Mouse (Mus musculus) kidney, embryonic 14.5 days (tissue): Measurements from ENCODE around the gene Mta1. TPM values are rescaled to one million over a fixed set of nuclear protein-coding genes. Genes with fewer than 3 reads are reported as not detected.

Experiments used
- ATAC-seq: fragments of 200-750 bp; cut with Nextera tagmentation; 2 replicates; pipeline ENCODE4 v1.8.0; 2017; ENCODE audit warnings: moderate number of reproducible peaks, mild to moderate bottlenecking, moderate TSS enrichment, moderate library complexity; ENCODE audit not compliant: low FRiP score, low TSS enrichment
- H3K27ac ChIP-seq: fragments of 300-500 bp; sonication (generic); 2 replicates; pipeline ENCODE4 v1.5.1; 2014; ENCODE audit warnings: low read depth, mild to moderate bottlenecking, low read length, moderate library complexity, mixed read lengths
- H3K27me3 ChIP-seq: fragments of 300-500 bp; sonication (generic); 2 replicates; pipeline ENCODE4 v1.6.1; 2014; ENCODE audit warnings: mild to moderate bottlenecking, low read length; ENCODE audit not compliant: control insufficient read depth, insufficient read depth
- H3K36me3 ChIP-seq: fragments of 300-500 bp; sonication (generic); 2 replicates; pipeline ENCODE4 v1.6.1; 2014; ENCODE audit warnings: low read length, mixed read lengths; ENCODE audit not compliant: control insufficient read depth, insufficient read depth
- H3K4me1 ChIP-seq: fragments of 300-500 bp; sonication (generic); 2 replicates; pipeline ENCODE4 v1.6.1; 2014; ENCODE audit warnings: low read length, mixed read lengths; ENCODE audit not compliant: control insufficient read depth, insufficient read depth
- H3K4me2 ChIP-seq: fragments of 300-500 bp; sonication (generic); replicated peaks from 2 replicates; pipeline ENCODE4 v1.6.1; 2014; ENCODE audit warnings: low read depth, mild to moderate bottlenecking, low read length
- H3K4me3 ChIP-seq: fragments of 300-500 bp; sonication (generic); 2 replicates; pipeline ENCODE4 v1.5.1; 2014; ENCODE audit warnings: mild to moderate bottlenecking, low read length
- H3K9ac ChIP-seq: fragments of 300-500 bp; sonication (generic); 2 replicates; pipeline ENCODE4 v1.6.1; 2014; ENCODE audit warnings: low read depth, mild to moderate bottlenecking, low read length, moderate library complexity
- H3K9me3 ChIP-seq: fragments of 300-500 bp; sonication (generic); 2 replicates; pipeline ENCODE4 v1.6.1; 2016; ENCODE audit warnings: low read length; ENCODE audit not compliant: control insufficient read depth
- WGBS: fragments of 180-500 bp; shearing (Covaris S2); extraction: QIAGEN DNeasy Blood & Tissue Kit; methylation state at CpG from one replicate; pipeline ENCODE4 v1.1.7; 2014; 5-methylcytosine and 5-hydroxymethylcytosine counted together
- polyA plus RNA-seq: library from polyadenylated mRNA; unstranded; fragments of >200 nt; fragmentation: Nextera tagmentation; extraction: Ambion mirVana; gene quantifications from 2 replicates; pipeline ENCODE4 v1.2.1, GENCODE M21; 2014

Mta1 gene
- polyA plus RNA-seq, 1 experiment from 2014 or later: 26.2 TPM

GRCm38 (mm10) chr12:113142021-113142975 lies 44.2 kb downstream of the Mta1 start:
- H3K4me2 ChIP-seq: peak overlapping the region; percentile 65
- H3K36me3 ChIP-seq: peaks cover 15% of the 10 kb centered on the region
- peak overlapping the region; percentile 65; the same call in 1 of the 2 replicates for H3K27ac ChIP-seq
- H3K4me1 ChIP-seq: peaks cover 34% of the 10 kb centered on the region
- H3K4me3 ChIP-seq: peak overlapping the region; percentile 54
- no peaks in the 10 kb centered on the region for H3K9me3 ChIP-seq
- ATAC-seq: peak; percentile 17
- H3K27me3 ChIP-seq: 0 out of 2 replicates have a peak, but pooled peaks cover 7% of the 10 kb centered on the region
- H3K9ac ChIP-seq: peak overlapping the region; percentile 45
- 16% methylated on average over 15 of the region's 15 CpGs for WGBS

GRCm38 (mm10) chr12:113143164-113143563 lies 45.1 kb downstream of the Mta1 start:
- H3K4me2 ChIP-seq: peak overlapping the region; percentile 65
- H3K27me3 ChIP-seq: 0 out of 2 replicates have a peak, but pooled peaks cover 7% of the 10 kb centered on the region
- ATAC-seq: no peak
- 48% methylated on average over 7 of the region's 7 CpGs for WGBS
- H3K9ac ChIP-seq: peak overlapping the region; percentile 44
- H3K9me3 ChIP-seq: no peaks in the 10 kb centered on the region
- peaks cover 34% of the 10 kb centered on the region for H3K4me1 ChIP-seq
- peaks cover 7% of the 10 kb centered on the region; the same call in 1 of the 2 replicates for H3K36me3 ChIP-seq
- H3K4me3 ChIP-seq: peak overlapping the region; percentile 22
- peak overlapping the region; percentile 65; the same call in 1 of the 2 replicates for H3K27ac ChIP-seq

- no peak overlapping the region for H3K4me3 ChIP-seq
- 0 out of 2 replicates have a peak, but pooled peaks cover 7% of the 10 kb centered on the region for H3K27me3 ChIP-seq
- no peaks in the 10 kb centered on the region; the same call in 1 of the 2 replicates for H3K36me3 ChIP-seq
- 77% methylated on average over 20 of the region's 20 CpGs for WGBS
- H3K4me2 ChIP-seq: no peak overlapping the region
- no peaks in the 10 kb centered on the region for H3K9me3 ChIP-seq
- no peak for ATAC-seq
- no peak overlapping the region for H3K9ac ChIP-seq
- H3K27ac ChIP-seq: no peak overlapping the region
- peaks cover 26% of the 10 kb centered on the region for H3K4me1 ChIP-seq
Observed at GRCm38 (mm10) chr12:113144001-113144756, 46.1 kb downstream of the Mta1 start.

- H3K36me3 ChIP-seq: no peaks in the 10 kb centered on the region; the same call in 1 of the 2 replicates
- H3K27me3 ChIP-seq: 0 out of 2 replicates have a peak, but pooled peaks cover 7% of the 10 kb centered on the region
- H3K4me1 ChIP-seq: peaks cover 21% of the 10 kb centered on the region
- H3K9ac ChIP-seq: no peak overlapping the region
- H3K27ac ChIP-seq: no peak overlapping the region
- no peak overlapping the region for H3K4me3 ChIP-seq
- H3K9me3 ChIP-seq: no peaks in the 10 kb centered on the region
- no peak overlapping the region for H3K4me2 ChIP-seq
- WGBS: 90% methylated on average over 16 of the region's 16 CpGs
- ATAC-seq: no peak
Observed at GRCm38 (mm10) chr12:113144886-113145285, 46.8 kb downstream of the Mta1 start.

- no peak overlapping the region for H3K27ac ChIP-seq
- H3K9ac ChIP-seq: no peak overlapping the region
- no peak overlapping the region for H3K4me3 ChIP-seq
- no peaks in the 10 kb centered on the region; the same call in 1 of the 2 replicates for H3K36me3 ChIP-seq
- H3K4me2 ChIP-seq: no peak overlapping the region
- WGBS: 87% methylated on average over 5 of the region's 5 CpGs
- no peaks in the 10 kb centered on the region for H3K9me3 ChIP-seq
- H3K27me3 ChIP-seq: 0 out of 2 replicates have a peak, but pooled peaks cover 5% of the 10 kb centered on the region
- peaks cover 20% of the 10 kb centered on the region for H3K4me1 ChIP-seq
- no peak for ATAC-seq
Observed at GRCm38 (mm10) chr12:113145591-113145990, 47.5 kb downstream of the Mta1 start.

GRCm38 (mm10) chr12:113146112-113147057 lies 48.3 kb downstream of the Mta1 start, which contains the start of gene Crip1:
Gene Crip1 (plus strand): TSS chr12:113146316.
- 8% methylated on average over 45 of the region's 45 CpGs for WGBS
- Histone ChIP-seq H3K9me3 (no peaks in the 10 kb centered on the region), H3K4me3 (peak within 1 kb of the TSS; percentile 16), H3K9ac (no peak within 1 kb of the TSS; the same call in 1 of the 2 replicates), H3K4me2 (peak within 1 kb of the TSS; percentile 41), H3K4me1 (peaks cover 12% of the 10 kb centered on the region), H3K36me3 (no peaks in the 10 kb centered on the region; the same call in 1 of the 2 replicates), H3K27me3 (no peaks in the 10 kb centered on the region), H3K27ac (no peak within 1 kb of the TSS)
- peak; percentile 25 for ATAC-seq

- H3K9me3 ChIP-seq: no peaks in the 10 kb centered on the region
- H3K9ac ChIP-seq: no peak overlapping the region
- no peak overlapping the region for H3K4me3 ChIP-seq
- no peak for ATAC-seq
- 81% methylated on average over 8 of the region's 8 CpGs for WGBS
- H3K4me1 ChIP-seq: peaks cover 13% of the 10 kb centered on the region
- H3K27ac ChIP-seq: no peak overlapping the region
- H3K4me2 ChIP-seq: no peak overlapping the region
- no peaks in the 10 kb centered on the region; the same call in 1 of the 2 replicates for H3K36me3 ChIP-seq
- no peaks in the 10 kb centered on the region for H3K27me3 ChIP-seq
Observed at GRCm38 (mm10) chr12:113147481-113147880, 49.4 kb downstream of the Mta1 start.
